Mouse (Mus musculus): ENCODE results near the gene Olfr1080.
"Not testable (repeated sequence)": the region's sequence is repeated elsewhere in the genome, so short reads cannot be mapped to it uniquely, and the experiment has no call there.

Gene Olfr1080

DNA sequence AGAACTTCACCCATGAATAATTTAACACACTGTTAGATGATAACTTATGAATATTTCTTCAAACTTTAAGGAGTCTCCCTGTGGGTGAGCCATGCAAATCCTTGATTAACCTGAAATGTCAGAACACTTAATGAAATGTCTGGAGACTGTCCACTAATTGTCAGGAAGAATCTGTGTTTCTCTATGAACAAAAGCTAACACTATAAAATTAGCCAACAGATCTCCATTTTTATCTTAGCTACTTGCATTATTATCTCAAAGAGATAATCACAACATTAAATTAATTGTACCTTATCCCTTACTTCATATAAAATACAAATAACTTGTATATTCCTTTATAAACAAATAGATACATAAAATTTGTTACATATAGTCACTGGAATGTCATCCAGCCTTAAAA is at the start of gene Olfr1080:
Gene Olfr1080, minus strand, starts transcription at position 101 of the 400 bp plus-strand sequence.
- not testable (repeated sequence) for DNase-seq (ENCODE audit: low spot score in 2 of 2)

DNA sequence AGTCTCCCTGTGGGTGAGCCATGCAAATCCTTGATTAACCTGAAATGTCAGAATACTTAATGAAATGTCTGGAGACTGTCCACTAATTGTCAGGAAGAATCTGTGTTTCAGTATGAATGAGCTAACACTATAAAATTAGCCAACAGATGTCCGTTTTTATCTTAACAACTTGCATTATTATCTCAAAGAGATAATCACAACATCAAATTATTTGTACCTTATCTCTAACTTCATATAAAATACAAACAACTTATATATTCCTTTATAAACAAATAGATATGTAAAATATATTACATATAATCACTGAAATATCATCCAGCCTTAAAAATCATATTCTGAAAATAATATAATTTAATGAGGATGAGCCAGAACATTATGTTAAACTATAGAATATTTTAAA is 40.8 kb upstream of the Olfr1080 start, which contains the start of gene Olfr1082:
Gene Olfr1082, minus strand, starts transcription at position 101 of the 400 bp plus-strand sequence.
- not testable (repeated sequence) for DNase-seq (ENCODE audit: low spot score in 2 of 2)

DNA sequence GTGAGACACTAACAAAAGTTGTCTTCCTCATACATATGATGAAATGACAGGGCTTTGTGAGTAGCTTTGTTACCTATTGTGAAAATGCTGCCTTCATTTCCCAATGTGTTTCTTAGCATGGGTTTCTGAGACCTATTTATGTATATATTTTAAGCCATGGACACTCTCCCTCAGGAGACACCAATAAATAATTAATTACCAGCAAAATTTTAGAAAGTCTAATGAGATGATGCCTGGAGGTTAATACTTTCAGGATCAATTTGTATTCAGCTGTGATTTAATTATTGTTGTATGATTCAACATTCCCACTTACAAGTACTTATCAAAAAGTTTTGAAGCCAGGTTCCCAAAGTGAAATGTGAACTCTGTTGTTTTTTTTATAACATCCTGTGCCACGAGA is 15.7 kb downstream of the Olfr1080 start, which contains the start of gene Olfr1079:
Gene Olfr1079, minus strand, starts transcription at position 101 of the 400 bp plus-strand sequence.
- DNase-seq (ENCODE audit: low spot score in 2 of 2) = no peak

GRCm38 (mm10) chr2:86530991-86531390 is 27.0 kb downstream of the Olfr1080 start:
- DNase-seq (ENCODE audit: low spot score in 2 of 2) = no peak

- no peak for DNase-seq (ENCODE audit: low spot score in 2 of 2)
These were observed 49.9 kb downstream of the Olfr1080 start, which contains the start of gene Olfr1076 for GRCm38 (mm10) chr2:86508161-86508560. Gene Olfr1076, plus strand, starts transcription at chr2:86508461.
